Mouse (Mus musculus) embryonic facial prominence, embryonic 14.5 days (tissue): ENCODE results near the gene Pds5b. TPM values are rescaled to one million over a fixed set of nuclear protein-coding genes. Genes with fewer than 3 reads are reported as not detected.
A peak's percentile ranks its signal among the peaks of the same experiment; 100 is the strongest.
"Not testable (repeated sequence)": the region's sequence is repeated elsewhere in the genome, so short reads cannot be mapped to it uniquely, and the experiment has no call there.

Experiments
- ATAC-seq: fragments of 200-750 bp; cut with Nextera tagmentation; 2 replicates; pipeline ENCODE4 v1.8.0; 2017; ENCODE audit warnings: low read depth, moderate number of reproducible peaks, moderate TSS enrichment
- DNase-seq: peaks from one replicate; pipeline ENCODE4 v3.0.0-alpha.2; 2015; ENCODE audit warnings: low spot score
- H3K27ac ChIP-seq: fragments of 300-500 bp; sonication (generic); replicated peaks from 2 replicates; pipeline ENCODE4 v1.5.1; 2014; ENCODE audit warnings: low read depth, mild to moderate bottlenecking, low read length, moderate library complexity
- H3K27me3 ChIP-seq: fragments of 300-500 bp; sonication (generic); replicated peaks from 2 replicates; pipeline ENCODE4 v1.6.1; 2014; ENCODE audit warnings: low read length; ENCODE audit not compliant: control insufficient read depth, insufficient read depth
- H3K36me3 ChIP-seq: fragments of 300-500 bp; sonication (generic); 2 replicates; pipeline ENCODE4 v1.6.1; 2014; ENCODE audit warnings: low read length, mixed read lengths; ENCODE audit not compliant: control insufficient read depth, insufficient read depth
- H3K4me1 ChIP-seq: fragments of 300-500 bp; sonication (generic); 2 replicates; pipeline ENCODE4 v1.6.1; 2014; ENCODE audit warnings: antibody characterized with exemption, low read length; ENCODE audit not compliant: control insufficient read depth, insufficient read depth
- H3K4me2 ChIP-seq: fragments of 300-500 bp; sonication (generic); 2 replicates; pipeline ENCODE4 v1.6.1; 2014; ENCODE audit warnings: low read depth, mild to moderate bottlenecking, low read length, moderate library complexity, mixed read lengths
- H3K4me3 ChIP-seq: fragments of 300-500 bp; sonication (generic); 2 replicates; pipeline ENCODE4 v1.5.1; 2014; ENCODE audit warnings: low read depth, mild to moderate bottlenecking, low read length
- H3K9ac ChIP-seq: fragments of 300-500 bp; sonication (generic); 2 replicates; pipeline ENCODE4 v1.6.1; 2014; ENCODE audit warnings: low read depth, mild to moderate bottlenecking, low read length, moderate library complexity, mixed read lengths
- H3K9me3 ChIP-seq: fragments of 300-500 bp; sonication (generic); 2 replicates; pipeline ENCODE4 v1.6.1; 2016; ENCODE audit warnings: low read length; ENCODE audit not compliant: control insufficient read depth
- WGBS: fragments of 180-500 bp; shearing (Covaris S2); extraction: QIAGEN DNeasy Blood & Tissue Kit; methylation state at CpG from one replicate; pipeline ENCODE4 v1.1.7; 2014; 5-methylcytosine and 5-hydroxymethylcytosine counted together
- polyA plus RNA-seq: library from polyadenylated mRNA; unstranded; fragments of >200 nt; fragmentation: Nextera tagmentation; extraction: Ambion mirVana; gene quantifications from 2 replicates; pipeline ENCODE4 v1.2.1, GENCODE M21; 2014

Pds5b gene
- polyA plus RNA-seq, 1 experiment from 2014 or later, result 38.1 TPM

DNA sequence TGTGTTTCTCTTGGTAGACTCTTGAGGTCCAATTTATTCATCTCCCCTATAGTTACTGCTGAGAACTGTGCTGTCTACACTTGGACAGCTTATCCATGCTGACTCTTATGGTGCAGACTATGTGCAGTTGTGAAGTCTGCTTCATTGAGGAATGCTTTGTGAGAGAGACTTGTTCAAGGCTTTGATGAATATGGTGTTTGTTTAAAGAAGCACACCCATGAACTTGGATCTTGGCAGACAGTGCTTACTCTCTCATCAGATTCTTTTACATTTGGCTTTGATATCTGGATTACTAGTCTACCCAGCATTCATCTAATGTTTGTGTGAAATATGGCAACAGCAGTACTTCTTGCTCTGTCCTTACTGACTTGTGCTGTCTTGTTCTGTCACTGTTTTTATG is 39.9 kb downstream of the Pds5b start:
- no peaks in the 10 kb centered on the region for H3K9me3 ChIP-seq
- DNase-seq (peak; percentile 17), ATAC-seq (no peak)
- H3K4me1 ChIP-seq, result no peaks in the 10 kb centered on the region
- no peak overlapping the region for H3K9ac ChIP-seq
- no peak overlapping the region for H3K4me3 ChIP-seq
- no peak overlapping the region for H3K4me2 ChIP-seq
- no peaks in the 10 kb centered on the region for H3K36me3 ChIP-seq
- no peaks in the 10 kb centered on the region for H3K27me3 ChIP-seq
- H3K27ac ChIP-seq, result no peak overlapping the region

DNA sequence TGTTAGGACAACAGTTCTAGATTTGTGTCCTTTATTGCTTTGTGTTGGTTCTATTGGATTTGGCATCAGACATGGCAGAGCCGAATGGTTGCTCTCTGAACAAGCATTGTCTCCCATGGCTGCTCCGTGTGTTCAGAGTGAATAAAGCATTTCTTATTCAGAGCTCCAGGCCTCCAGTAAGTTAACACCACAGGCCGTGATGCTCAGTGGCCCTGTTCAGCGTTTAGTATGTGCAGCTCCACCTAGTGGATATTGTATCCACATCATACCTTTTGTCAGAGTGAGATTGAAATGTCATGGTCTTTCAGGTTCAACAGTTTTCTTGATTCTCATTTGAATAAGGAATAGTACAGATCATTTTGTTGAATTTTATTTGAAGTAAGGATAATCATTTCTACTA is 44.2 kb downstream of the Pds5b start:
- WGBS, result 13% methylated on average over 4 of the region's 4 CpGs
- Histone ChIP-seq H3K4me1 (no peaks in the 10 kb centered on the region), H3K27me3 (no peaks in the 10 kb centered on the region), H3K36me3 (peaks cover 14% of the 10 kb centered on the region; the same call in 1 of the 2 replicates), H3K4me2 (no peak overlapping the region), H3K9ac (no peak overlapping the region), H3K27ac (no peak overlapping the region), H3K9me3 (no peaks in the 10 kb centered on the region), H3K4me3 (no peak overlapping the region)
- peak; percentile 77 for DNase-seq
- ATAC-seq, result peak; percentile 50; the same call in 1 of the 2 replicates

DNA sequence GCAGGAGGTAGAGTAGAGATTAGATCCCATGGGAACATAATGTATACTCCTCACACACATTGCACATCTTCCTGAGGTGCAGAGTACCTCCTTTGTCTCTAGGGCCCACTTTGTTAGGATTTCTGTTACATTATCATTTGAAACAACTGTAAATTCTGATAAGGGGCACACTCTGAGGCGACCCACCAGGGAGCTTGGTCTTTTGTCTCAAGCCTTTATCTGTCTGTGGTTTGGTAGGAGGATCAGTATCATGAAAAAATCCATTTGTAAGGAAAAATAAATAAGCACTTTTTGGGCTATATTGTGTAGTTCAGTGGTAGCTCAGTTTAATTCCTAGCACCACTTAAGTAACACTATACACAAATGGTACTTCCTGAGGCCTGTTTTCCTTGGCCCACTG is 51.1 kb downstream of the Pds5b start:
- no peaks in the 10 kb centered on the region for H3K27me3 ChIP-seq
- no peak overlapping the region for H3K27ac ChIP-seq
- H3K9me3 ChIP-seq, result no peaks in the 10 kb centered on the region
- H3K4me3 ChIP-seq, result no peak overlapping the region
- H3K4me2 ChIP-seq, result no peak overlapping the region
- DNase-seq (no peak), ATAC-seq (no peak)
- no peak overlapping the region for H3K9ac ChIP-seq
- H3K4me1 ChIP-seq, result no peaks in the 10 kb centered on the region
- 90% methylated on average over 1 of the region's 1 CpGs for WGBS
- H3K36me3 ChIP-seq, result peaks cover 47% of the 10 kb centered on the region

DNA sequence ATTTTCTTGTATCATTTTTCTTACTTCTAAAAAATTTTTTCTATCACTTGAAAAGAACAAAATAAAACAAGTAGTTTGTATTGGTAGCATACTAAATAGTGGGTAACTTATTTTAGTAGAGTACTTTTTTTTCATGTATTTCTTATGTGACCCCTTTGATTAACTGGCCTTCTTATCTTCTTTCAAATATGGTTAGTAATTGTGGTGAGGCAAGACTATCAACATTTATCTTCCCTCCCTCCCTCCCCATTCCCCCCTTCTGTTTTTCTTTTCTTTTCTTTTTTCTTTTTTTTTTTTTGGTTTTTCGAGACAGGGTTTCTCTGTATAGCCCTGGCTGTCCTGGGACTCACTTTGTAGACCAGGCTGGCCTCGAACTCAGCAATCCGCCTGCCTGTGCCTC is 63.5 kb downstream of the Pds5b start:
- DNase-seq, H3K4me1 ChIP-seq, ATAC-seq, H3K4me2 ChIP-seq, H3K27me3 ChIP-seq, H3K9me3 ChIP-seq, H3K27ac ChIP-seq, H3K9ac ChIP-seq, H3K4me3 ChIP-seq: not testable (repeated sequence)
- peaks cover 35% of the 10 kb centered on the region for H3K36me3 ChIP-seq
- 93% methylated on average over 3 of the region's 3 CpGs for WGBS

DNA sequence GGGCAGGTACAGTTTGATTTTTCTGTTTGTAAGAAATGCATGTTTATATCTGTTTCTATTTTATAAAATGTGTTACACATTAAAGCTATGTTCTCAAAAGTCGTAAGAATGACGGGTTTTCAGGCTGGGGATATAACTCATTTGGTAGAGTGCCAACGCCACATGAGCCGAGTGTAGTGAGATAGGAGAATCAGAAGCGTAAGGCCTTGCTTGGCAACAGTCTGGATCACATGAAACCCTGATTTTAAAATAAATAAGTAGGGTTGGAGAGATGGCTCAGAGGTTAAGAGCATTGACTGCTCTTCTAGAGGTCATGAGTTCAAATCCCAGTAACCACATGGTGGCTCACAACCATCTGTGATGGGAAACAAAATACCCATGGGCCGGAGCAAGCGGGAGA is 65.8 kb downstream of the Pds5b start:
- Histone ChIP-seq H3K27ac (no peak overlapping the region), H3K4me2 (no peak overlapping the region), H3K27me3 (no peaks in the 10 kb centered on the region), H3K9ac (no peak overlapping the region), H3K4me1 (no peaks in the 10 kb centered on the region), H3K9me3 (no peaks in the 10 kb centered on the region), H3K36me3 (peaks cover 47% of the 10 kb centered on the region), H3K4me3 (no peak overlapping the region)
- no peak for ATAC-seq
- DNase-seq, result no peak
- WGBS, result 79% methylated on average over 7 of the region's 7 CpGs

DNA sequence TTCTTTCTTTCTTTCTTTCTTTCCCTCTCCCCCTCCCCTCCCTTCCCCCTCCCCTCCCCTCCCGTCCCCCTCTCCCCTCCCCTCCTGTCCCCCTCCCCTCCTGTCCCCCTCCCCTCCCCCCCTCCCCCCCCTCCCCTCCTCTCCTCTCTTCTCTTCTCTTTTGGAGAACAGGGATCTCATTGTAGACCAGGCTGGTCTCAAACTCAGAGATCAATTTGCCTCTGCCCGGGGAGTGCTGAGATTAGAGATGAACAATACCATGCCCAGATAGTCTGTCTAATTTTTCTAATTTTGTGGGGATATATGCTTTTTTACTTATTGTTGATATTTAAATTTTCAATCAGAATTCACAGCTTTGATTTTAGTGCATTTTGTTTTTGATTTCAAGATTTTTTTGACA is 67.1 kb downstream of the Pds5b start:
- Histone ChIP-seq H3K4me2 (no peak overlapping the region), H3K36me3 (peaks cover 51% of the 10 kb centered on the region), H3K4me1 (no peaks in the 10 kb centered on the region), H3K9me3 (no peaks in the 10 kb centered on the region), H3K4me3 (no peak overlapping the region), H3K9ac (no peak overlapping the region), H3K27me3 (no peaks in the 10 kb centered on the region), H3K27ac (no peak overlapping the region)
- ATAC-seq (no peak), DNase-seq (no peak)
- 43% methylated on average over 1 of the region's 2 CpGs for WGBS

DNA sequence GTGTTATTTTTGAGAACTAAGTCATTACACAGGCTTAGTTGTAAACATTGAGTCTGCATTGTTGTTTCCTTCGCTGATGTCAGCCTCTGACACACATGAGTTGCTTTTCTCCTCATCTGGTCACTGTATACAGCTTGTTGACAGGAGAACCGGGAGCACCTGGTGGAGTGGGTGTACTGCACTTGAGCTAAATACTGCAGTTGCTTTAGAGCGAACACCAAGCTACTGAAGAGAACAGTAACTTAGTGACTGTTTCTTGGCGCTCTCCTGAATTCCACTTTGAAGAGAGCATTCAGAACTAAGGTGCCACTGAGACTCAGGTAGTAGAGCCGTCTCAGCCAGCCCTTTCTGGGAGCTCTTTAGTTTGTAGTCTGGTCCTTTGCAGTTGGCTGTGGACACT is 83.1 kb downstream of the Pds5b start:
- 88% methylated on average over 5 of the region's 5 CpGs for WGBS
- ATAC-seq (no peak), DNase-seq (no peak)
- H3K4me1 ChIP-seq, result no peaks in the 10 kb centered on the region
- no peak overlapping the region for H3K4me3 ChIP-seq
- no peak overlapping the region for H3K27ac ChIP-seq
- no peak overlapping the region for H3K9ac ChIP-seq
- no peaks in the 10 kb centered on the region for H3K9me3 ChIP-seq
- peaks cover 49% of the 10 kb centered on the region for H3K36me3 ChIP-seq
- H3K4me2 ChIP-seq, result no peak overlapping the region
- H3K27me3 ChIP-seq, result no peaks in the 10 kb centered on the region

DNA sequence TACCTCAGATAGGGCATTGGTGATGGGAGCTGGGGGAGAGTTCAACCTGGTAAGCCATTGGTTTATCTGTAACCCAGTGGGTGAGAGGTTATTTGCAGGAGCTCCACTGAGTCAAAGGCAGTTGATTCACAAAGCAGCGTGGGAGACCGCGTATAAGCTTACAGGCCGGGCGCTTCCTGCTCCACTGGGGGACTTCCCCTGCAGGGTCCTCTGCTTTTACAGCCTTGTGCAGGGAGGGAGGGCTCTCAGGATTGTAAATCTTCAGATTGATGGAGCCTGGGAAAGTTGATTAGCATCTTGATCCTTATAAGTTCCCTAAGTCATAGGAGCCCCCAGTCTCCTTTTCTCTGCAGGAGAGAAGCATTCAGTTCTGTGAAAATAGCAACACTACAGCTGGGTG is 98.9 kb downstream of the Pds5b start:
- WGBS, result 20% methylated on average over 5 of the region's 5 CpGs
- no peak overlapping the region for H3K9ac ChIP-seq
- ATAC-seq (no peak), DNase-seq (no peak)
- H3K4me1 ChIP-seq, result no peaks in the 10 kb centered on the region
- no peak overlapping the region for H3K4me3 ChIP-seq
- no peaks in the 10 kb centered on the region for H3K9me3 ChIP-seq
- no peak overlapping the region for H3K27ac ChIP-seq
- peaks cover 36% of the 10 kb centered on the region for H3K36me3 ChIP-seq
- no peak overlapping the region for H3K4me2 ChIP-seq
- H3K27me3 ChIP-seq, result no peaks in the 10 kb centered on the region

DNA sequence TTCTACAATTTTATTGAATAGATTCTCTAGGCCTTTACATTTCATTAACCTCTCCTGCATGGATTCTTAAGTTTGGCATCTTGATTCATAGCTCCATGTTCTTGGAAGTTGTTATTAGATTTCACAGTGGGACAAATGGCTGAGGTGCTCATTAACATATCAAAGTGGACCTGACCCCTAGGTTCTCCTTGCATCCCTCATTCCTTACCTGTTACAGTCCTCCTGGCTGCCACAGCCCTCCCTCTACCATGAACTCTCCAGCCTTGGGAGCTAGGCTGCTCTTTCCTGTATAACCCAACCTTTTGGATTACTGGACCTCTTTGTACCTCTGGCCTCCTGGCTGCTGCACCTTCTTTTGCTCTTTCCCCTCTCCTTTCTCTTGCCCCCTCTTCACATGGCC is 99.5 kb downstream of the Pds5b start:
- Histone ChIP-seq H3K9me3 (no peaks in the 10 kb centered on the region), H3K36me3 (peaks cover 38% of the 10 kb centered on the region), H3K4me1 (no peaks in the 10 kb centered on the region), H3K27me3 (no peaks in the 10 kb centered on the region), H3K4me3 (no peak overlapping the region), H3K4me2 (no peak overlapping the region), H3K9ac (no peak overlapping the region), H3K27ac (no peak overlapping the region)
- no peak for ATAC-seq
- DNase-seq, result no peak
